Mouse (Mus musculus) bone marrow macrophage, adult 2 months (primary cell): ENCODE data around the gene Adh1.

Source experiments
- CTCF ChIP-seq: IDR thresholded peaks from 2 replicates; pipeline ENCODE4 v1.5.1; 2012; ENCODE audit warnings: low read depth, mild to moderate bottlenecking, low read length, moderate library complexity
- POLR2A ChIP-seq: IDR thresholded peaks from 2 replicates; pipeline ENCODE4 v1.6.1; 2012; ENCODE audit warnings: mild to moderate bottlenecking, low read depth, low read length, borderline replicate concordance

GRCm38 (mm10) chr3:138231531-138231930 lies 29.3 kb upstream of the Adh1 start:
- TF ChIP-seq CTCF, result no peak
- no peak for TF ChIP-seq POLR2A
